Mouse (Mus musculus) urinary bladder, postnatal 14 days (tissue): Measurements from ENCODE around the gene Sarnp.
A peak's percentile ranks its signal among the peaks of the same experiment; 100 is the strongest.

Experiments
- DNase-seq: peaks from one replicate; pipeline ENCODE4 v3.0.0; 2021; ENCODE audit warnings: low spot score

Sarnp gene

DNA sequence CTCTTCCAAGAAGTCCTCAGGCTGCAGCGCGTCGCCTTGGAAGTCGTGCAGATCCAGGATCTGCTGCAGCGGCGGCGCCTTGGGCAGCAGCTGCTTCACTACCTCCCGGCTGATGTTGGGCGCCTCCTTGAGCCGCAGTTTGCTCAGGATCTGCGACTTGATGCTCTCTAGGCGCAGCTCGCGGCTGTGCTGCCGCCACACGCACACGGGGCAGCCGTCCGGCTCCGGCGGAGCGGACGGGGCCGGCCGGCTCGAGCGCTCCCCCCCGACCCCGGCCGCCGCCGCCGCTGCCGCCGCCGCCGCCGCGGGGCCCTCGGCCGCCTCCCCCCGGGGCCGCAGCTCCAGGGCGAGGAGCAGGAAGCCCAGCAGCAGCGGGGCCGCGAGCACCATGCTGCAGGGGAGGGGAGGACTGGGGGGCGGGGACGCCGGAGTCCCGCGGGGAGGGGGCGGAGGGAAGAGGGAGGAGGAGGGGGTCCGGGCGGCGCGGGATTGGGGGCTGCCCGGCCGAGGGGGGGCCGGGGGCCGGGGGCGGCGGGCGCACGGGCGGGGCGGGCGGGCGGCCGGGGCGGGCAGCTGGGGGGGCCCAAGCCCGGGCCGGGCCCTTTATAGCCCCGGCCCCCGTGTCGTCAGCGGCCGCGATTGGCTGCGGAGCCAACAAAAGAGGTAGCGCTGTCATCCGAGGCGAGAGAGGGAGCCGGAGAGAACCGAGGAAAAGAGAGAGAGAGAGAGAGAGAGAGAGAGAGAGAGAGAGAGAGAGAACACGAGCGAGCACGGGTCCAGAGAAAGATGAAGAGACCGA is 74.4 kb downstream of the Sarnp start, which contains the start of gene Gdf11:
TSS of gene Gdf11 (minus strand) at position 423 of the 799 bp plus-strand sequence.
- peak; percentile 43 for DNase-seq

- DNase-seq, result no peak
Measured at GRCm38 (mm10) chr10:128892246-128892645, 75.1 kb downstream of the Sarnp start.

- peak; percentile 79 for DNase-seq
Measured at GRCm38 (mm10) chr10:128895437-128895836, 78.3 kb downstream of the Sarnp start.

DNA sequence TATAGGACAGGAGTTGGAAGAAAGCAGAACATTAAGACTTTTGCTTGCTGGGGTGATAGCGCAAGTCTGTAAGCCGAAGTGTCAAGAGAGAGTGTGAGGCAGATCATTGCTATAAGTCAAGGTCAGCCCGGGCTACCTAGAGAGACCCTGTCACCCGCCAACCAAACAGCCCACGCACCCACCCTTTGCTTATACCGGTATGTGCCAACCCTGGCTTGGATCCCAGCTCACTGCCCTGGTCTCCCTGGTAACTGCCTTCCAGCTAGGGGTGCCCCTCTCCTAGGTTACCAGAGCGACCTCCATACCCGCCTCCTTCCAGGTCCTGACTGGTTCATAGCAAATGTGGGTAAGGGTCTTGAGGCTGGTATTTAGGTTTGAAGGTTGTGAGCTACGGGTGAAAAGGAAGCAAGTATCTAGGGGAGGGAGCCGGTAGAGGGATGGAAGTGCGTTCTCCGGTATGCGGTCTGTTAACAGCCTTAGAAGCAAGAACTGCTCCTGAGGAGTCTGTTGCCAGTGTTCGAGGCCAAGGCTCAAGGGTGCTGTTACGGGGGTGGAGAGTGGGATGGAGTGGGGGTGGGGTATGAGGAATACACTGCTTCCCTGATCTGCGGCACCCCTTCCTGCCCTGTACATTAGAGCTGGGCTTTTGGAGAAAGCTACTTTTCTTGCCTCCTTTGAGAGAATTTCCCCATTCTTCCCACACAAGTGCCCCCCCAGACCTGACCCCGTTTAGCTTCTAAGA is 79.0 kb downstream of the Sarnp start:
- DNase-seq, result no peak

GRCm38 (mm10) chr10:128896807-128897206 is 79.7 kb downstream of the Sarnp start:
- DNase-seq, result no peak

- no peak for DNase-seq
Measured at GRCm38 (mm10) chr10:128897501-128897900, 80.4 kb downstream of the Sarnp start.

DNA sequence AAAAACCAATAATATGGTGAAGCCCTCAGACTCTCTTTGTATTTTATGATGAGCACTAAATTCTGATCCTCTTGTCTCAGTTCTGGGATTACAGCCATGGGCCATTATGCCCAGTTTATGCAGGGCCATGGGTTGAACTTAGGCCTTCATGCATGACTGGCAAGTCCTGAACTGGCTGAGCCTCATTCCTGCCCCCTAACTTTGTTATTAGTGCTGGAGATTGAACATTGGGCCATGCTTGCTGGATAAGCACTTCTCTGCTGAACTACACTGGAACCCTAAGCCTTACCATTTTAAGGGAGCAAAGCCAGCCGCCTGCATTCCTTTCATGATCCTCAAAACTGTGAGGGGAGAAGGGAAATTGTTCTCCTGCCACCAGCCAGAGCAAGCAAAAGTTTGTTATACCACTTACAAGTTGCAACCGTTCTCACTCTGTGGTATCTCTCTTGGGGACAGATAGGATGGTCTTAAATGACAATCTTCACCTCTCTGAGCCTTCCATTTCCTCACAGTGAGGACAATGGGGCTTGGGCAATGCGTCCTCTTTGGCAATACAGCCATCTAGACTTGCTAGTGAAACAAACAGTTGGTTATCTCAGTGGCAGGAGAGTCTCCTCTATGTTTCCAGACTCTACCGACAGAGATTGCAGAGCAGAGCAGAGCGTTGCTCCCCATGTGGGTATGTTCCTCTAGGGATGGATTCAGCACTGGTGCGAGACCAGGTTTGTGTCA is 82.8 kb downstream of the Sarnp start:
- no peak for DNase-seq

DNA sequence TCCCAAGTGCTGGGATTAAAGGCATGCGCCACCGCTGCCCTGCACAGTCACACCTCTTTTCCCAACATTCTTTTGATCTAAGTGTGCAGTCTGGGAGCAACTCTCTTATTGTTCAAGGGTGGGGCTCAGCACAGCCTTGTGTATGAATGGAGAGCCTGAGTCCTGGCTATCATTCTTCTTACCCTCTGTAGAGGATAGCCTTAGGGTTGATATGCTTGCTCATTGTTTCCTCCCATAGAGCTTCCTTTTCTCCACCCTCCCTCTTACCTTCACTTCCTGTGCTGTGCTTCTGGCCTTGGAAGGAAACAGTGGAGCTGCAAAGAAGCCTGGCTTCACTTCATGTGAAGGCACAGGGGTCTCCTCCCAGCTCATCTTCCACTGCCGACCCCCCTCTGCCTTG is 83.6 kb downstream of the Sarnp start, which contains the start of gene Cd63:
TSS of gene Cd63 (plus strand) at position 292 of the 400 bp plus-strand sequence.
- no peak for DNase-seq

- DNase-seq, result no peak
Measured at GRCm38 (mm10) chr10:128901409-128901808, 84.3 kb downstream of the Sarnp start.

DNA sequence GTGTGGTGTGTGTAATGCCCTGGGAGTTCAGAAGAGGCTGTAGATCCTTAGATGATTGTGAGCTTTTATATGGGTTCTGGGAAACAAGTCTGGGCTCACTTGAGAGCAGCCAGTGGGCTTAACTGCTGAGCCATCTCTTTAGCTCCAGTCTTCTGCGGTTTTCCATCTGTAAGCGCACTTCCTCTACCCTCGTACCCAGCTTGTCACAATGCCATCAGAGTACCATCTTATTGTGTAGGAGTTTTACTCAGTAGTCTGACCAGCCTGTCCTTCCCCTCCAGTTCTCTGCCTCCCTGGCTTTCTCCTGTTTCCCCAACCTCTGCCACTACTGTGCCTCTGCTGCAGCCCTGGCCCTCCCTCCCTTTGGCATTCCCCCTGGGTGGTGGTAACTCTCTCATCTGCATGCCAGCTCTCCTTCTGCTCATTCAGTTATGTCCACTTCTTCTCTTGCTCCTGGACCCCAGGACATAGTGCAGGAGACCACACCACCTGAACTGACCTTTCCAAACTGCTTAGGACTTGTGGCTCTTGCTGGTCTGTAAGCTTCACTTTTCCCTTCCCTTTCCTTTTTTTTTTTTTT is 85.4 kb downstream of the Sarnp start:
- DNase-seq, result no peak

GRCm38 (mm10) chr10:128904812-128905211 is 87.7 kb downstream of the Sarnp start:
- no peak for DNase-seq

DNA sequence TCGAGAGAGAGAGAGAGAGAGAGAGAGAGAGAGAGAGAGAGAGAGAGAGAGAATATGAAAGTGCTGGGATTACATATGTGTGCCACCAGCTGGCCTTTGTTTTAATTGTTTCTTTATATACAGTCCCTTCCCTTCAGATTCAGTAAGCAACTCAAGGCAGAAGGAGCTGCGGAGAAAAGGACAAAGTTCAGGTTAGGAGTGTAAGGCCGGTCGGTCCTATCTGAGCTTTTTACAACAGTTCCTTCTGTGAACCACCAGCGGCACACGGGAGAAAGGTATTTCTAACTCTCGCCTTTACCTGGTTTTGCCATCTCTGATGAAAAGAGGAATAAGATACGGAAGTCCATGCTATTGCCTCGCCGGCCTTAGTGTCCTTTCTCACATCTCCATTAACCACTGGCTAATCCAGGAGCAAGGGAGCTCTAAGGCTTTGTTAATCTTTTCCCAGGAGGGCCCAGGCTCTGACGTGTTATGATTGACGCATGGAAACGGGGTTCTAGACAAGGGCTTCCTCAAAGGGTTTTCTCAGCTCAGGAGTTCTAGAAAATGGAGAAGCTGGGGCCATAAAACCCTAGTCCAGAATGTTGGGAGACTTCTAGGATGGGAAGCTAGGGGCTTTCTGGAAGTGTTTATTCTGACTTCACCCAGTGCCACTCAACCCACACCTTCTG is 91.8 kb downstream of the Sarnp start:
- DNase-seq, result no peak

GRCm38 (mm10) chr10:128909567-128910028 is 92.5 kb downstream of the Sarnp start:
- peak; percentile 89 for DNase-seq

GRCm38 (mm10) chr10:128910066-128910841 is 93.1 kb downstream of the Sarnp start:
- DNase-seq, result peak; percentile 70

DNA sequence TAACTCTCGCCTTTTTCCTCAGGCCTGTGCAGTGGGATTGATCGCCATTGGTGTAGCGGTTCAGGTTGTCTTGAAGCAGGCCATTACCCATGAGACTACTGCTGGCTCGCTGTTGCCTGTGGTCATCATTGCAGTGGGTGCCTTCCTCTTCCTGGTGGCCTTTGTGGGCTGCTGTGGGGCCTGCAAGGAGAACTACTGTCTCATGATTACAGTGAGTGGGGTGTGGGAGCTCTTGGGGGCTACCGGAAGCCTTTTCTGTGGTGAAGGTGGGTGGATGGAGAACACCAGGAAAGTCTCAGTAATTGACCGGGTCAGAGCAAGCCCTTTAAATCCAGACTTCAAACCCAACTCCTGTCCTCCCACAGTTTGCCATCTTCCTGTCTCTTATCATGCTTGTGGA is 94.3 kb downstream of the Sarnp start:
- no peak for DNase-seq

- DNase-seq, result no peak
Measured at GRCm38 (mm10) chr10:128912268-128912667, 95.1 kb downstream of the Sarnp start.

- DNase-seq, result no peak
Measured at GRCm38 (mm10) chr10:128912791-128913190, 95.7 kb downstream of the Sarnp start.

DNA sequence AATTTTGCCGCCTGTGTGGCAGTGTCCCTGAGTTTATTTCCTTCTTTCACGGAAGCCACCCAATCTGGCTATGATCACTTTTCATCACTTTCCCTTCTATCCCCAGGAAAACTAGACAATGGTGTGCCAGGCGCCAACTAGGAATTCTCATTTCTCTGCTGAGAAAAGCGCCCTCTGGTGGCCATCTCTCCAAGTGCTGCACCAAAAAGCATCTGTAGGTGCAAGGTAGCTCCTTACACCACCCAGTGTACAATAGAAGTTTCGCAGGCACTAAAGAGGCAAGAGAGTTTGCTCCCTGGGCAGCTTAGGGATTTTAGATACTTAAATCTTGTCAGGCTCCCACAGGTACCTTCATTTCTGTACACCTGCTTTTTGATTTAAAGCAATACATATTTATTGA is 96.1 kb downstream of the Sarnp start:
- peak; percentile 90 for DNase-seq

DNA sequence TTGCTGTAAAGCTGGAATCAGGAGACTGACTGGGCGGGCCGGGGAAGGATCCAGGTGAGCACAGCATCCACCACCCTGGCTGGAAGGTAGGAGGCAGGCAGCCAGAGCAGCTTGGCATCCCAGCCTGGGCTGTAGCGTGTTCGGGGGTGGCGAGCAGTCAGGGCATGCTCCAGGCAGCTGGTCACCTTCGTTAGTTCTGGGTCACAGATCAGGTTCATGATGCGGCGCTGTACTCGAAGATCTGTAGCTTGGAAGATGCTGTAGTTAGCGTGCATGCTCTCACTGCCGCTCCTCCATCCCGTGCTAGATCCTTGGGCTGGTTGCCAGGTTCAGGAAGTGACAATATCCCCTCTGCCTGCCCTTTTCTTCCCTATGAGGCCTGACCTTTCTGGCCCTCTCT is 96.6 kb downstream of the Sarnp start:
- no peak for DNase-seq

DNA sequence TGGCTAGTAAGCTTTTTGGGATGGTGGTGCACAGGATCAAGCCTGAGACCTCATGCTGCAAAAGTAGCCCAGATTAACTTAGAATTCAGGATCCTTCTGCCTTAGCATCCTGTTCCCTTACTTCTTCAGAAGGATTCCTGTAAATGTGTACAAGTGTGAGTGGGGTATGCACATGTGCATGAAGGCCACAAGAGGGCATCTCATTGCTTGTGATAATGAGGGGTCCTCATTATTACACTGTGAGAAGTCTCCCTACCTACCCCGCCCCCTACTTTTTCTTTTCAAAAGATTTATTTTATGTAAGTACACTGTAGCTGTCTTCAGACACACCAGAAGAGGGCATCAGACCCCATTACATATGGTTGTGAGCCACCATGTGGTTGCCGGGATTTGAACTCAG is 98.4 kb downstream of the Sarnp start:
- DNase-seq, result no peak

- DNase-seq, result no peak
Measured at GRCm38 (mm10) chr10:128916665-128917064, 99.5 kb downstream of the Sarnp start.
